Mouse (Mus musculus) myocyte (in vitro differentiated cells): ENCODE data around the gene 9130008F23Rik. TPM values are rescaled to one million over a fixed set of nuclear protein-coding genes. Genes with fewer than 3 reads are reported as not detected.
A peak's percentile ranks its signal among the peaks of the same experiment; 100 is the strongest.

ENCODE experiments used
- H3K27me3 ChIP-seq: one replicate; pipeline ENCODE4 v1.6.1; 2011; ENCODE audit not compliant: control insufficient read depth, insufficient read depth, insufficient read length
- H3K36me3 ChIP-seq: one replicate; pipeline ENCODE4 v1.6.1; 2011; ENCODE audit not compliant: control insufficient read depth, insufficient read depth
- H3K4me2 ChIP-seq: one replicate; pipeline ENCODE4 v1.6.1; 2011; ENCODE audit warnings: low read depth, control low read depth
- H3K4me3 ChIP-seq: one replicate; pipeline ENCODE4 v1.5.1; 2011; ENCODE audit warnings: mild to moderate bottlenecking, control low read depth, moderate library complexity
- H3K79me2 ChIP-seq: one replicate; pipeline ENCODE4 v1.6.1; 2011; ENCODE audit not compliant: control insufficient read depth, insufficient read depth
- H3ac ChIP-seq: one replicate; pipeline ENCODE4 v1.6.1; 2011; ENCODE audit not compliant: control insufficient read depth, insufficient read length
- CEBPB ChIP-seq: IDR thresholded peaks from 2 replicates; pipeline ENCODE4 v1.6.1; 2011; ENCODE audit warnings: mild to moderate bottlenecking, moderate library complexity; ENCODE audit not compliant: poor library complexity, insufficient read depth, severe bottlenecking
- E2F4 ChIP-seq: IDR thresholded peaks from one replicate; pipeline ENCODE4 v1.6.1; 2011; ENCODE audit warnings: mild to moderate bottlenecking, control low read depth, moderate library complexity; ENCODE audit not compliant: insufficient read depth
- MAX ChIP-seq: IDR thresholded peaks from one replicate; pipeline ENCODE4 v1.6.1; 2011; ENCODE audit warnings: low read depth, mild to moderate bottlenecking, control low read depth
- MYOD1 ChIP-seq, 3 experiments: IDR thresholded peaks; one replicate each; pipeline ENCODE4 v1.6.1; 2011; ENCODE audit warnings: control low read depth in 2 of 3, low read depth in 2 of 3, mild to moderate bottlenecking in 2 of 3, moderate library complexity in 1 of 3; ENCODE audit not compliant: insufficient read length in 2 of 3, control insufficient read depth in 1 of 3
- MYOG ChIP-seq, 3 experiments: IDR thresholded peaks; one replicate each; pipeline ENCODE4 v1.6.1; 2011; ENCODE audit warnings: control low read depth in 2 of 3, low read depth in 2 of 3, mild to moderate bottlenecking in 2 of 3; ENCODE audit not compliant: insufficient read length in 2 of 3, control insufficient read depth in 1 of 3, insufficient read depth in 1 of 3
- POLR2A ChIP-seq: IDR thresholded peaks from one replicate; pipeline ENCODE4 v1.6.1; 2011; ENCODE audit warnings: low read depth, mild to moderate bottlenecking, control low read depth, moderate library complexity; ENCODE audit not compliant: insufficient read length
- POLR2AphosphoS2 ChIP-seq: IDR thresholded peaks from one replicate; pipeline ENCODE4 v1.6.1; 2011; ENCODE audit warnings: low read depth, control low read depth; ENCODE audit not compliant: insufficient read length
- REST ChIP-seq: IDR thresholded peaks from one replicate; pipeline ENCODE4 v1.6.1; 2011; ENCODE audit warnings: mild to moderate bottlenecking, control low read depth, moderate library complexity; ENCODE audit not compliant: insufficient read depth, insufficient read length
- SRF ChIP-seq: IDR thresholded peaks from one replicate; pipeline ENCODE4 v1.6.1; 2011; ENCODE audit warnings: low read depth; ENCODE audit not compliant: control insufficient read depth, insufficient read length
- TCF12 ChIP-seq: IDR thresholded peaks from one replicate; pipeline ENCODE4 v1.6.1; 2011; ENCODE audit warnings: mild to moderate bottlenecking, control low read depth; ENCODE audit not compliant: poor library complexity, insufficient read depth, severe bottlenecking
- TCF3 ChIP-seq: IDR thresholded peaks from one replicate; pipeline ENCODE4 v1.6.1; 2011; ENCODE audit warnings: low read depth, control low read depth; ENCODE audit not compliant: insufficient read length
- USF1 ChIP-seq: IDR thresholded peaks from one replicate; pipeline ENCODE4 v1.6.1; 2011; ENCODE audit warnings: low read depth, mild to moderate bottlenecking, control low read depth, moderate library complexity
- polyA plus RNA-seq: library from polyadenylated mRNA; unstranded; fragments of >200 nt; fragmentation: generic; extraction: Trizol; gene quantifications from one replicate; pipeline ENCODE4 v1.2.1, GENCODE M21; 2012; ENCODE audit warnings: missing spikeins

Gene 9130008F23Rik
- polyA plus RNA-seq, 1 experiment: 1.2 TPM

GRCm38 (mm10) chr17:40903345-40903744 lies 23.0 kb upstream of the 9130008F23Rik start:
- no peaks in the 10 kb centered on the region for H3K79me2 ChIP-seq
- TF ChIP-seq MYOG (IDR thresholded peaks at IDR 0.05; ENCODE audit: control insufficient read depth in 1 of 3, insufficient read depth in 1 of 3, insufficient read length in 2 of 3, low read depth in 2 of 3) (no peak), POLR2A (no peak), USF1 (no peak), POLR2AphosphoS2 (no peak), TCF12 (no peak), SRF (no peak), MAX (no peak), MYOD1 (IDR thresholded peaks at IDR 0.05; ENCODE audit: control insufficient read depth in 1 of 3, insufficient read length in 2 of 3, low read depth in 2 of 3) (no peak), E2F4 (no peak), CEBPB (no peak), TCF3 (no peak), REST (no peak)
- H3K36me3 ChIP-seq: no peaks in the 10 kb centered on the region
- H3ac ChIP-seq: no peak overlapping the region
- H3K27me3 ChIP-seq: no peaks in the 10 kb centered on the region
- H3K4me3 ChIP-seq: no peak overlapping the region
- H3K4me2 ChIP-seq: no peak overlapping the region

- TF ChIP-seq SRF (no peak), USF1 (no peak), MYOG (IDR thresholded peaks at IDR 0.05; ENCODE audit: control insufficient read depth in 1 of 3, insufficient read depth in 1 of 3, insufficient read length in 2 of 3, low read depth in 2 of 3) (no peak), MYOD1 (IDR thresholded peaks at IDR 0.05; ENCODE audit: control insufficient read depth in 1 of 3, insufficient read length in 2 of 3, low read depth in 2 of 3) (no peak), REST (no peak), CEBPB (no peak), TCF12 (no peak), POLR2AphosphoS2 (no peak), POLR2A (no peak), E2F4 (no peak), MAX (no peak), TCF3 (no peak)
- Histone ChIP-seq H3K4me3 (no peak overlapping the region), H3K79me2 (no peaks in the 10 kb centered on the region), H3K4me2 (no peak overlapping the region), H3K27me3 (no peaks in the 10 kb centered on the region), H3K36me3 (no peaks in the 10 kb centered on the region), H3ac (no peak overlapping the region)
These were observed 19.5 kb upstream of the 9130008F23Rik start for GRCm38 (mm10) chr17:40899783-40900363.

- no peak for TF ChIP-seq SRF
- TF ChIP-seq E2F4: no peak
- no peak for TF ChIP-seq TCF12
- no peak for TF ChIP-seq CEBPB
- TF ChIP-seq POLR2A: no peak
- no peak for TF ChIP-seq TCF3
These were observed 16.5 kb upstream of the 9130008F23Rik start for GRCm38 (mm10) chr17:40896863-40897262.

GRCm38 (mm10) chr17:40887849-40888536 lies 7.6 kb upstream of the 9130008F23Rik start:
- TF ChIP-seq MYOG (IDR thresholded peaks at IDR 0.05; ENCODE audit: control insufficient read depth in 1 of 3, insufficient read depth in 1 of 3, insufficient read length in 2 of 3, low read depth in 2 of 3): no peak
- TF ChIP-seq CEBPB: no peak
- TF ChIP-seq REST: no peak
- TF ChIP-seq SRF: no peak
- no peak for TF ChIP-seq POLR2A
- no peak for TF ChIP-seq TCF12
- no peak for TF ChIP-seq MAX
- TF ChIP-seq USF1: no peak
- TF ChIP-seq MYOD1 (IDR thresholded peaks at IDR 0.05; ENCODE audit: control insufficient read depth in 1 of 3, insufficient read length in 2 of 3, low read depth in 2 of 3): no peak
- no peak for TF ChIP-seq POLR2AphosphoS2
- TF ChIP-seq TCF3: no peak
- Histone ChIP-seq H3K36me3 (no peaks in the 10 kb centered on the region), H3K4me3 (no peak overlapping the region), H3K27me3 (no peaks in the 10 kb centered on the region), H3K4me2 (no peak overlapping the region), H3K79me2 (no peaks in the 10 kb centered on the region), H3ac (no peak overlapping the region)

More at GRCm38 (mm10) chr17:40896863-40897262, 16.5 kb upstream of the 9130008F23Rik start:
- Histone ChIP-seq H3K27me3 (no peaks in the 10 kb centered on the region), H3K4me2 (peak overlapping the region; percentile 66), H3K79me2 (no peaks in the 10 kb centered on the region), H3K4me3 (no peak overlapping the region), H3K36me3 (no peaks in the 10 kb centered on the region), H3ac (no peak overlapping the region)
